Mouse (Mus musculus) lung, postnatal 14 days (tissue): ENCODE results near the gene Cacna1b.
A peak's percentile ranks its signal among the peaks of the same experiment; 100 is the strongest.

ENCODE experiments used
- DNase-seq: peaks from one replicate; pipeline ENCODE4 v3.0.0; 2021

Gene Cacna1b

DNA sequence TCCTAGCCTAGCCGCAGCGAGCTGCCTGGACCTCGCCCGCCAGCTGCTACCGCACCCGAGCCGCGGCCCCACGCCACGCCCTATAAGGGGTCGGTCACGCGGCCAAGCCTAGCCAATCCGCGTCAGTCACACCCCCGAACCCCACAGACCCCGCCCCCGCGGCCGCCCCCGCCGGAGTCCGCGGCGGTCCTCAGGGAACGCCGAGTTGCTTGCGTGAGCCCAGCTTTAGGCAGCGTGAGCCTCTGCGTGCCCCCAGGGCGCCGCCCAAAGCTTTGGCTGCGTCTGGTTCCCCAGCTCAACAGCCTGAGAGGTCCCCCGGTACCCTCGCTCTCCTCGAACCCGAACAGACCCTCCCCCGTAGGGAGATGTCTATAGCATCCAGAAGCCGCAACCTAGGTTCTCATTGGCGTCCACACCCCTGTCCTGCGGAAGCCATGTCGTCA lies at the start of gene Cacna1b:
TSS of gene Cacna1b (minus strand) at position 38 of the 443 bp plus-strand sequence.
- DNase-seq, result peak; percentile 10

DNA sequence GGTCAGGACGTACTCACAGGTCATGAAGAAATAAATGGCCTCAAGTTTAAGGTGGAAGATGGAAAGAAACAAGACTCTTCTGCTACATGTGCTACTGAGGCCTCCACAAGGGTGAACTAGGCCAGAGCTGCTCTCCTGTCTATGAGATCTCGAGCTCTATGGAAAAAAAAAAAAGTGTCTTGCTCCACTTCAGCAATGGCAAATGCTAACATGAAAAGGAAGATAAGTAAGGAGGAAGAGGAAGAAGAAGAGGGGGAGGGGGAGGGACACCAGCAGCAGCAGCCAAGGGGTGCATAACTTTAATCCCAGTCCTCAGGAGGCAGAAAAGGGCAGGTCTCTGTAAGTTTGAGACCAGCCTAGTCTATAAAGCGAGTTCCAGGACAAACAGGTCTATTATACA lies 46.8 kb upstream of the Cacna1b start:
- no peak for DNase-seq

DNA sequence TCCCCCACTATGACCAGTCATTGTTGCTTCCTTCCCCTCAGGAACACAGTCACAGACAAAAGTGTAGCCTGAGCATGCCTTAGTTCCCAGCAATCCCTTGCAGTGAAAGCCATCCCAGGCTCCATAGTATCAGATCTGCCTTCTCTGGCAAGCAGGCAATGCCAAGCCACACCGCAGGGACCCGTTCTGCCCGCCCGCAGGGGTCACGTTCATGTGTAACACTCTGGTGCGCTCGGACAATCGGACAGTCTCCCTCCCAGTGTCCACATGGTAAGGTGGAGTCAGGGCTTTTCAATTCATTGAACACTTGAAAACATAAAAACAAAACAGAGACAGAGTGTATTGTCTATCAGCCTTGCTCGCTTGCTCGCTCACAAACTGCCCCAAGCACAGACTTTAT lies 44.7 kb upstream of the Cacna1b start:
- DNase-seq, result no peak

DNA sequence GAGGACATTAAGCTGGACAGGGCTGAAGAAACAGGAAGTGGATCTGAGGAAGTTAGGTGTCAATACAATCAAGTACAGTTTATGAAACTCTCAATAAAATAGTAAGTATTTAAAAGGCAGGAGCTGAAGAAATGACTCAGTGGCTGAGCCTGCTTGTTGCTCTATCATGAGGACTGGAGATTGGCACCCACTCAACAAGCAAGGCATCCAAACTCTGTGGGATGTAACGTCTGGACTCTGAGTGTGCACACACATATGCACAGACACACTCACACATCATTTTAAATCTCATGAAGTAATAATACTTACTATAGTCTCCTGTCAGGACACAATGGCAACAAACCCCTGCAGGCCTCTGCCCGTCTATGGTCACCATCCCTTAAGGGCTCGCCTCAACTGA lies 44.1 kb upstream of the Cacna1b start:
- DNase-seq, result no peak

DNA sequence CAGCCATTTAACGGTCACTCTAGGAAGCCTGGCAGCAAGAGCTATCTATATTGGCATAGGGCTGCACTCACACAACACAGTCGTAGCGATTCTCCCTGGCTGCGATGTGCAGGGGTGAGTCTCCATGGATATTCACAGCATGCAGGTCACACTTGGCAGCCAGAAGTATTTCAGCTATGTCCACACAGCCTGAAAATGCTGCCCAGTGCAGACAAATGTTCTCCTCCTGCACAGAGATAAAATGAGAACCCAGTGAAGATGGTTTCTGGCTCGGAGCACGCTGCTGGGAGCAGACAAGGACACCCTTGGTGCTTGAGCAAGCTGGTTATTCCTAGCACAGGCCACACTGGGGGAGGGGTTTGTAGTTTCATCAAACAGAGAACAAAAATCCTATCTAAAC lies 43.2 kb upstream of the Cacna1b start:
- DNase-seq, result no peak

DNA sequence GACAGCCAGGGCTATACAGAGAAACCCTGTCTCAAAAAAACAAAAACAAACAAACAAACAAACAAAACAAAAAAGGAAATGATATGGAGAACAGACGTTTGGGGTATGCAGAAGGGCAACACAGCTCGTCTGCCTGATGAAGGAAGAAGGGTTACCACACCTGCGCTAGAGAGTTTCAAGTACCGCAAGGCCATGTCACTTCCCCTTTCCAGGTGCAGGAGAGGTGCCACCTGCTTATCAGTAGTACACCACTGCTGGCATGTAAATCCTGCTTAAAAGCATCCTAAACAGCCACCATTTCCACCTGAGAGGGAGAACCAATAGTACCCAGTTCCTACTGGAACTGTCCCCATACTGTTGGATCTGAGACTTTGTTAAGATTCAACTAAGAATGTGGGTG lies 42.7 kb upstream of the Cacna1b start:
- no peak for DNase-seq

DNA sequence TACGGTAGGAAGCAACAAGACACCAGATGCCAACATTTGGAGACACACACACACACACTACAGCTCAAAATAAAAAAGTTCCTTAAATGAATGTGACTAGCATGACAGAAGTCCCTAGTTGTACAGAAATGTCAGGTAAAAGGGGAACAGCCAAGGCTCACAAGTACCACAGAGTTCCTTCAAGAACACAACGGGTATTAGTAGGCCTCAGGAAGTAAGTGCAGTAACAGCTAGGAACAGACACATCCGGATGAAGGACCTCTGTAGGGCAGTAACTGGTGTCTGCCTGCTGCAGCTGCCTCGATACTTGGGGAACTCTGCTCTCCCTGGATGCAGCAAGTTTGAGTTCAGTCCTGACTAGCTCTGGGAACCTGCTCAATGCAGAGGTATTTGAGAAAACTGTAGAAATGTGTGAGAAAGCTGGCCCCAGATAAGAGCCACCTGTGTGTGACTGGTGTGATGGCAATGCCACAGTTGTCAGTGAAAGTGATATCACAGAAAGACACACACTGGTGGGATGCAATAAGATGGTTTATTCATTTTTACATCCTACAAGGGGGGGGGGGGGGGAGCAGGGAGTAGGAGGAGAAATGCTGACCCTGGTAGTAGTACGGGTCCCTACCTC lies 34.0 kb upstream of the Cacna1b start:
- no peak for DNase-seq

DNA sequence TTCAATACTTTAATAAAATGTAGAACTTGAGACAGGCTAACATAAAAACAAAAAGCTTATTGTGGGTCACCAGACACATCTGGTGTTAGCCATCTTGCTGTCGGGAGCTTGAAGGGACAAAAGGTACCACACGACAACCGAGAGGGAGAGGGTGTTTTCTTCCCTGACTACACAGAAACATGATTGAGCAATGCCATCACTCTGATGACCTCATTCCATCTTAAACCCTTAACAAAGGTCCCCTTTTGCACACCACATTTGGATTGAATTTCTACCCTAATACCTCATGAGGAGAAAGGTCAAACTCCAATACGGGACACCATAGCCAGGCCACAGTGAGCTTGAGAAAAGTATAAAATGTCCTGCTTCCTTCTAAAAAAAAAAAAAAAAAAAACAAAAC lies 24.3 kb upstream of the Cacna1b start:
- no peak for DNase-seq

DNA sequence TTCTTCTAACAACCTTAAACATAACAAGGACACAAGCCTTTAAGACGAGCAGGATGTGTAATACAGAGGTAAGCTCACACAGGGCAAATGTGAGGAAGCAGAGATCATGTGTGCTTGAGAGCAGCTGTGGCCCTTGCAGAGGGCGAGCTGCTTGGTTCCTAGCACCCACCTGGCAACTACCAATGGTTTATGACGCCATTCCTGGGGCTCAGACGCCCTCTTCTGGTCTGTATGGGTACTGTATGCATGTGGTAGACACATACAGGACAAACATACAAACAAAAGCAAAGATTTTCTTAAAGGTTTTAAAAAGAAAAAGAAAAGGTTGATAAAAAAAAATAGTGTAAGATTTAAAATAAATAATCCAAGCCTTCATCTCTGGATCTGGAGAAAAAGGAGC lies 18.3 kb upstream of the Cacna1b start:
- DNase-seq, result no peak

DNA sequence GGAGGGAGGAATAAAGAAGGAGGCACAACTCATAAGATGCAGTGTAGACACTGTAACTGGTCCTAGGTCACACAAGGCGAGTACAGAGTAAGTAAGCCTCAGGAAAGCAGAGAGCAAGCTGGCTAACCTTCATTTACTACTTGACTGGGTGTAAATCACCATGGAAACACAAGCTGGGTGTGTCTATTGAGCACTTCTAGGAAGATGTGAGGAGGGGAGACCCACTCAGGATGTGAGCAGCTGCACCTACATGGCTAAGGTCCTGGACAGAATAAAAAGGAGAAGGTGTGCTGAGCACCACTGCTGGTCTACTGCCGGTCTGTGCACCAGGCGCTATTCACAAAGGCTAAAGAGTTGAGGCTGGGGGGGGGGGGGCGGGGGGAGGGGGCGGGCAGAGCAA lies 13.9 kb upstream of the Cacna1b start:
- DNase-seq, result no peak

DNA sequence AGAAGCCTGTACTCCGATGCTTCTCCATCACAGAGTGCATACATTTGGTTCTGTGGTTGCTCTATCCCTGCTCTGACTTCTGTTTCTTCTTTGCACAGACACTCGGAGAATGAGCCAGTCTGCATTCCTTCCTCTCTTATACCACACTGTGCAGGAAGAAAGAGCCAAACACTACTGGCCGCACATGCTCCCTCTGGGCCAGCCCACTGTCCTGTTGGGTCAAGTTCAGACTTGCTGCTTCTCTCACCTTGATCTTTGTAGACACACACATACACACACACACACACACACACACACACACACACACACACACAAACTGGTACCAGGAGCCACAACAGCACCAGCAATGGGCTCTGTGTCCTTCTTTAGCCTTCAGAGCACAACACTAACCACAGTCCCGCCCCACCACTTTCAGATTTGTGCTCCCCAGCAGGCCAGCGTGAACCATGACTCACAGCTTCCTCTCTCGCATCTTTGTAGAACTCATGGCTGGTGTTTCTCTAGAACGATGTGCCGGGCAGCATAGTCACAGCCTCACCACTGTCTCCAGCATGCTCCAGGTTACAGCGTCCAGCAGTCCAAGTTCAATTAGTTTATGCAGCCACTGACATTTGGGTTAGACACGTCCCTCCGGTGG lies 13.1 kb upstream of the Cacna1b start:
- DNase-seq, result no peak

DNA sequence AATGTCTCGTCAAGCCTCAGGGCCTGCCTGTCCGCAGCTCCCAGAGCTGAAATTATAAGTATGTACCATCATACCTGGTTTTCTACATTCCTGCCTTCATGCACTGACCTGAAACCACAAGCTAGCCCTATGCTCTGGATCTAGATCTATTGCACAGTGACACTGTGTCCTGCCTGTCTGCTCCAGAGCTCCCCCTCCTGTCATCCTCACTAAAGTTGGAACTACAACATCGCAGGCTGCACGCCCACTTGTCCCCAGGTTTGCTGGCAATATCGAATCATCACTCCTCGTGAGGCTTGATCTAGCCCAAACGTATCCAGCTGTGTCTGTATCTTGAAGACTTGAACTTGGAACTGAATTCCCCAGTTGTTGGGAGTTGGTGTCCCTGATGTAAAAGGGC lies 11.9 kb upstream of the Cacna1b start:
- no peak for DNase-seq

DNA sequence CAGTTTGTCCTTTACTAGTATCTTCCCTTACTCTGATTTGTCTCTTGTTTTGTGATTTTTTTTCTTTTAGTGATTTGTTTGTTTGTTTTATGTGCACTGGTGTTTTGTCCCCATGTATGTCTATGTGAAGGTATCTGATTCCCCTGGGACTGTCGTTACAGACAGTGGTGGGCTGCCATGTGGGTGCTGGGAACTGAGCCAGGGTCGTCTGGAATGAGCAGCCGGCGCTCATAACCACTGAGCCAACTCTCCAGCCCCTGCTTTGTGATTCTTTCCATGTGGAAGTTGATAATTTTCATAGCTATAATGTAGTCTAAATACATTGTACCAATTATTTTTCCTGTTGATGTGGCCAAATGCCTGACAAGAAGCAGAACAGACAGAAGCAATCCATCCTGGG lies 7.9 kb upstream of the Cacna1b start:
- no peak for DNase-seq

DNA sequence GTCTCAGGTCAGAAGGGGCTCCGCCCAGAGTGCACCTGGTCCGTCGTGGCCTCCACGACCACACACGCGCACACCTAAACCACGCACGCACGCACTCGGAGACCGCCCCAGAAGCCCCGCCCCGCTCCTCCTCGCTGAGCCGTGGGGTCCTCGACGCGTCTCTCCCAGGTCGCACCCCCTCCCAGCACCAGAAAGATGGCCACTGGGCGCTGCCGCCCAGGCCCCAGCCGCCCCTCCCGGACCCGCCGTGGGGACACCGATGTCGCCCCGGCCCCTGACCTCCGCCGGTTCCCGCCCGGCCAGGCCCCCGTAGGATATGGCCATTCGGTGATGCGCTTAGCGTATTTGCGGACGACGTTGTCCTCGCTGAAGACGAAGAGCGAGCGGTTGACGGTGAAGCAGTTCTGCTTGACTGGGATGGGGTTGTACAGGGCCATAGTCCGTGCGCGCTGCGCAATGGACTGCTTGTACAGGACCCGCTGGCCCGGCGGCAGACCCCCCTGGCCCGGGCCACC lies 449 bp downstream of the Cacna1b start:
- DNase-seq, result no peak

DNA sequence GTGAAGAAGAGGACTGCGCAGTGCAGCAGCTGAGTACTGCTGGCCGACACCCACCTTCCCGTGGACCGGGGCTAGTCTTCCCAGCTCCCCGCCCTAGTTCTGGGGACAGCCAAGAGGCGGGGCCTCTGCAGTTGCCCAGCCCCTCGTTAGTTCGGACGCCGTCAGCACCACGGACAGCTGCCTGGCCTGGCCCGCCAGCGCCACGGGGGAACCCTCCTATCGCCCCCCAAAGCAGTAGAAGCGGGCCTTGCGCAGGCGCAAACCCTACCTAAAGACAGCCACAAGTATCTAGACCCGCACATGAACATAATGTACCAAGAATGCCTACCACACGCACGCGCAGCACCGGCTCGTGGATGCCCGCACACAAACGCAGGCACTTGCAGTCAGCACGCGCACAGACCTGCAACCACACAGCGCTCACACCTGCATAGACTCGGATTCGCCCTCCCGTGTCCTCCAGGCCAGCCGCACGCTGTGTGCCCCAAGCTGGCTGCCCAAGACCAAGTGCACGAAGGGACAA lies 968 bp downstream of the Cacna1b start:
- DNase-seq, result peak; percentile 59

DNA sequence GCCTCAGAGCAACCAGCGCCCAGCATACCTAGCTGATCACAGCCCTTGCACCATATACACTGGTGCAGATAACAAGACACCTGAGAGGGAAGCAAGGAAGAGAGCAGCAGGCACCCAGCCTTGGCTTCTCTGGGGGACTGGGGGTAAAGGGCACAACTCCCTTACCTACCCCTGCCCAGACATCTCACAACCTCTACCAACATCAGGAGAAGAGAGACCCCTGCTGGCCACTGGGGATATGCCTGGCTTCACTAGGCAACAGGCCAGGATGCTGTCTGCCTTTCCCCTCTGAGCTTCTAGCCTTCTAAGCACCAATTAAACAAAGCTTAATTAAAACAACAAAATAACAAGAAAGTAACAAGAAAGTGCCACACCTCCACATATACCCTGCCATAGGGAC lies 7.7 kb downstream of the Cacna1b start:
- DNase-seq, result peak; percentile 66

DNA sequence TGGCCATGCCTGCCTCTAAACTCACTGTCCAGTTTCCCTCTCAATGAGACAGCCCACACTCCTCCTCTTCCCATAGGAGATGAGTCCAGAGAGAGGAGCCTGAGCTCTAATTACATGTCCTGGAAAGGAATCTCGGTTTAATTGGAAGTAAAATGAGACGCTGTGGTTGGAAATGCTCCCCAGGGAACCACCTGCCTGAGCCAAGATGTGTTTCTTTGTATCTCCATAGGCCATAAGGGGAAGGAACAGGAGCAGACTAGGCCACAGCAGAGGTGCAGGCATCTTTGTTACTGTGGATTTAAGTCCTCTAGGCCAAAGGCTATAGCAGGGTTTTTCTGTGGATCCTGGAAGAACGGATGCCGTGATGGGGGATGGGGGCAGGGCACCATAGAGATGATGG lies 10.4 kb downstream of the Cacna1b start:
- no peak for DNase-seq

DNA sequence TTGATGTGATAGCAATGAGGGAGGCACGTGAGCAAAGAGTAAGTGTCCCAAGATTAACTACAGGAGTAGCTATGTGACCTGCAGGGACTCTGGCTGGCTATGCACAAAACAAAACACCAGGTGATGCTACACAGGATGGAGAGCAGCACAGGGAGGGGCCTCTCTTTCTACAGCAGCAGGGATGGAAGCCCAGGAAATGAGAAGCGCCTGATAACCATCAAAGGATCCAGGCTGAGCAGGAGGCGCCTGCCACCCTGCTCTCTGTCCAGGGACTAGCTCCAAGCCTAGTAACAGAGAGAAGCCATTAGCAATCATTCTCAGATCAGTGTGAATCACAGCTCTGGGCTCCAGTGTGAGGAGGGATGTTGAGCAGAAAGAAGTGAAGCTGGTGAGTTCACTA lies 12.9 kb downstream of the Cacna1b start:
- DNase-seq, result no peak

DNA sequence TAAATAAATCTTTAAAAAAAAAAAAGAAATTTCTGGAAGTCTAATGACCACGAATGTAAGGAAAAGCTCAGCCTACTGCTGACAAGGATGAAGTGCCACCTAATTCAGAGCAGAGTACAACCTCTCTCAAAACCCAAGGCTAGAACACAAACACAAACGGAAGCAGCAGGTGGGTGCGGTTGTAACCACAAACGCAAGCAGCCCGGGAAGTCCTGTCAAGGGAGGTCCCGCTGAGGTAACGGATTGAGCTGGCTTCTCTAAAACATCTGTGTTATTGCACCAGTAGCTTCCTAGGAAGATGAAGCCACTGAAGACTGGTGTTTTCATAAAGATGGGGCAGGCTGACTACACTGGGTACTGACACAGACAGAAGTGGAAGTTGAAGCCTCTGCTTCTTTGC lies 15.1 kb downstream of the Cacna1b start:
- DNase-seq, result no peak

DNA sequence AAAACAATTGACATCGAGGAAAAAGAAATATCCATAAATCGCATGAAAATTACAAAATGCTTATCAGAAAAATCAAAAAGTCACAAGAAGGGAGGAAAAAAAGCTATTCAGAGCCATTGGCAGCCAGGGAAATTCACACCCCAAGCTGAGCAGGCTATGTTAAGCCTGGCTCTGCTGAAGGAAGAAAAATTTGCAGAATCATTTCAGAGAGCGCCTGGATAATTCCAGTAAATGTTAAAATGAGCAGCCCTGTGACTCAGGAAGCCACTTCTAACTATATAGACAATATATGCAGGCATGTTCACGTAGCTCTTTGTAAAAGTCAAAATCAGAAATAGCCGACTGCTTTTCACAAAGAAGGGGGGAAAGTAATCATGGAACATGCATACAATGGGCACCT lies 23.3 kb downstream of the Cacna1b start:
- DNase-seq, result no peak

DNA sequence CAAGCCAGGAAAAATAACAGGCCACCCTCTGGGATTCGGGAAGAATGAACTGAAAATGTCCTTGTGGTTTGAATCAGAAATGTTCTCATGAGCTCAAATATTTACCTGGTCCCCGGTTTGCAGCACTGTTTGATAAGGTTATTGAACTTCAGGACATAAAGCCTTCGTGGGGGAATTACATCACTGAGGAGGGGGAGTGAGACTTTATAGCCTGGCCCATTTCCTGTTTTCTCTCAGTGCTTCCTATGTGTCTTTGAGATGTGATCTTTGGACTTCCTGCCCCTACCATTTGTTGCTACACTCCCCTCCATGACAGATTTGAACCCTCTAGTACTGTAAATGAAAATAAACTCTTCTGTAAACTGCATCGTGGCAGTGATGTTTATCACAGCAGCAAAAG lies 29.8 kb downstream of the Cacna1b start:
- no peak for DNase-seq

DNA sequence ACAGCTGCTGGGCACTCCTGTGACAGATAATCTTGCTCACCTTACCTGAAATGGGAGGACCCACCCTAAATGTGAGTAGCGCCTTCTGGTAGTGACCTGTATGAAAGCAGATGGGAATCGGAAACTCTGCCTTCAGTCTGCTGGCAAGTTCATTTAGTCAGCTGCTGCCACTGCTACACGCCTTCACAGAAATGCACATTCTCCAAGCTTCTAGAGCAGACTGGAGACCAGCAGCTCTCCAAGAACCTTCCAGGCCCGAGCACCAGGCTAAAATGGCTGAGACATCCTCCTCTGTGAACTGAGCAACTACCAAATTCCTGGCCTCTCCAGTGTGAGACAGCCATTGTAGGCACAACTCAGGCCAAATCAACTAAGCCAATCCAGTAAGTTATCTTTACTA lies 37.1 kb downstream of the Cacna1b start:
- no peak for DNase-seq

DNA sequence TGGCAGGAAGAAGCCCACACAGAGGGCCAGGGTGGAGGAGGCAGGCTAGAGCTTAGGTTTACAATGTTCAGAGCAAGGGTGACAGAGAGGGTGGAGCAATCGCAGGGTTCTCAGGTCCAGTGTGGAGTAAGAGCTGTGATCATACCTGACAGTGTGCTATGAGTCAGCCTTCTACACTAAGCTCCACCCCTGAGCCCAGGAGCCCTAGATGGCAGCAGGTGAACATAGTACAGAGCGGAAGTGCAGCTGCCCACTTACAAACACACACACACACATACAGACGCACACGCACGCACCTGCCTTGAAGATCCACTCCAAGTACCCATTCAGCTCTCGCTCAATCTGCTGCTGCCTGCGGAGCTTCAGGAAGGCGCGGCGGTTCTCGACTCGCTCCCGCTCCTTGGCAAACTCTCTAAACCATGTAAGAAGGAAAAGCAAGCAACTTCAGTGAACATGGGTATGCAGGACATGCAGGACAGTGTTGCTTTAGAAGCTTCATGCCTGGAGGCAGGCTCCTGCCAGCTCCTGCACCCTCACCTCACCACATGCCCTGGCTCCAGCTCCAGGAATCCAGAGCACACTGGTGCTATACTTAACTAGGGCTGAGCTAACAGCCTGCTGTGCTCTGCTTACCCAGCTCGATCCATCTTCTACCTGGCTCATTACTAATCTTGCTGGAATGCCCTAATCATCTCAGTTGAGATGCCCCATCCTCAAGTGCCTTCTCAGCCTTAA lies 43.1 kb downstream of the Cacna1b start:
- peak; percentile 17 for DNase-seq

DNA sequence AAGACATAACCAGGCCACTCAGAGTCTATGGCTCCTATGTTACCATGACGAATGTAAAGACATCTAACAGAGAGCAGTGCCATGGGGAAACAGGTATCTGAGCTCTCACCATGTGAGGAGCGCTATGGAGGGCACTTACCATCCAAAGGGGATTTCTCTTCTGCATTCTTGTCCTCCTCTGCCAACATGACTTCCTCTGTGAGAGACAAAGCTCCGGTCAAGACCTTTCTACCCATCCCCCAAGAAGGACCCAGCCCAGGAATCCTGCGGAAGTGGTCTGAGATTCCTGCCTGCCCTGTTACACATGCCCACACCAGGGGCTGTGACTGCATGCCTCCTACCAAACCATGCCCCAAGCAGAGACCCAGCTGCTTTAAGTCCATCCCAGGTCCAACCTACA lies 44.0 kb downstream of the Cacna1b start:
- no peak for DNase-seq
